Mouse (Mus musculus): ENCODE measurements around the gene Kcnj8.

DNA sequence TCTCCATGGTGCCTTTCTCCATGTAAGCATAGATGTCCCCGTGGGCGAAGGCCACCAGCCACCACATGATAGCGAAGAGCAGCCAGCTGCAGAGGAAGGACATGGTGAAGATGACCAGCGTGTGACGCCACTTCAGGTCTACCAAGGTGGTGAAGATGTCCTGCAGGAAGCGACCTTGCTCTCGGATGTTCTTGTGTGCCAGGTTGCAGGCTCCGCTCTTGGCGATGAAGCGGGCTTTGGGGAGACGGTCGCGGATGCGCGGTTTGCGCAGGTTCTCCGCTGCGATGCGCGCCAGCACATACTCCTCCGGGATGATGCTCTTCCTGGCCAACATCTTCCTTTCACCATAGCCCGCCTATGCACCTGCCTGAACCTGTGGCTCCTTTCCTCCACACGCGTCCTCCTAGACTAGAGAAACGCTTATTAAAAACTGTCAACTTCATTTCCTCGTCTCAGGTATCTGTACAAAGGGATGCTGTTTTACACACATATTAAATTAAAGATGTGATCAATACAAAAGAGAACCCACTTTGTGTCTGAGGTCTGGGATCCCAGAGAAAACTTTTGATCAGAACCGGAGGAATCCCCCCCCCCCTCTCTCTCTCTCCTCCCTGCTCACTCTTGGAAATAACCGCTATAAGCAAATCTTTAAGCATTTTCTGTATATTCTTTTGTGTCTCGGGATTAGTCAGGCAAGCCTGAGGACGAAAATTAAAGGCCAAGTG lies 1.2 kb downstream of the Kcnj8 start:
- TF ChIP-seq CTCF (IDR thresholded peaks at IDR 0.05; ENCODE audit: extremely low read depth, insufficient read depth, insufficient read length, insufficient replicate concordance), result no peak
- no peak for TF ChIP-seq POLR2A (IDR thresholded peaks at IDR 0.05; ENCODE audit: low read depth, low read length)
